Mouse (Mus musculus) G1E (cell line): Measurements from ENCODE around the gene Tnfrsf9.

Experiments
- CTCF ChIP-seq: IDR thresholded peaks from 2 replicates; pipeline ENCODE4 v1.5.1; 2012; ENCODE audit warnings: low read depth, low read length, inconsistent platforms, mixed read lengths
- GATA1 ChIP-seq: IDR thresholded peaks from 2 replicates; pipeline ENCODE4 v1.6.1; 2012; ENCODE audit warnings: borderline replicate concordance, low read length, inconsistent platforms, mixed read lengths
- TAL1 ChIP-seq: conservative IDR thresholded peaks from 2 replicates; pipeline ENCODE4 v1.6.1; 2012; ENCODE audit warnings: low read depth, low read length, inconsistent platforms, mixed read lengths

- no peak for TF ChIP-seq CTCF
- no peak for TF ChIP-seq GATA1
- no peak for TF ChIP-seq TAL1
Measured at GRCm38 (mm10) chr4:150973264-150973663, 58.9 kb downstream of the Tnfrsf9 start.
